ENCODE assay signal across 16 mouse cellular contexts in genomic region chr8:120442306-120443003, GRCm38 (mm10).
DNase-seq lines count a peak whose midpoint lies in the region; ATAC-seq and TF ChIP-seq lines count a peak whose summit lies in the region.
"Had no signal": no experiment of that assay in that cellular context is flagged by ENCODE, and none has a peak within 500 bp of the region (broad histone marks: within the 10 kb centered on the region; RNA-seq: fewer than 3 reads in every experiment).

No protein-coding gene starts in this region.

- TF ChIP-seq POLR2A in kidney, adult 2 months (IDR thresholded peaks at IDR 0.05; ENCODE audit: low read depth, low read length): no peak

- no peaks in the 10 kb centered on the region for H3K9me3 ChIP-seq in forebrain, embryonic 13.5 days (replicated peaks)
- no peaks in the 10 kb centered on the region for H3K9me3 ChIP-seq in forebrain, embryonic 15.5 days
- H3K9me3 ChIP-seq in kidney, embryonic 15.5 days (replicated peaks): no peaks in the 10 kb centered on the region
- H3K9me3 ChIP-seq: embryonic facial prominence, embryonic 15.5 days; forebrain, embryonic 12.5 days had no signal

- peak overlapping the region; percentile 35; the same call in 1 of the 2 replicates for H3K27ac ChIP-seq in forebrain, embryonic 13.5 days
- H3K27ac ChIP-seq in forebrain, embryonic 15.5 days (replicated peaks): no peak overlapping the region
- H3K27ac ChIP-seq in kidney, adult 2 months (ENCODE audit: insufficient read depth, low read depth, low read length): no peak overlapping the region
- no peak overlapping the region for H3K27ac ChIP-seq in kidney, embryonic 15.5 days
- H3K27ac ChIP-seq: embryonic facial prominence, embryonic 15.5 days; forebrain, embryonic 12.5 days; hindbrain, postnatal 0 days had no signal

- DNase-seq in kidney, adult 2 months: peak; percentile 61
- DNase-seq in brain, adult 2 months (ENCODE audit: low read depth, low spot score): peak; percentile 53
- DNase-seq in large intestine, adult 2 months (ENCODE audit: low read depth, low spot score): peak; percentile 60
- no peak for DNase-seq in adrenal gland, postnatal 14 days
- DNase-seq: cerebellum, adult 18-20 months; layer of hippocampus, adult 9-11 months; liver; thymus, postnatal 25 days had no signal

- 61% methylated on average over 4 of the region's 4 CpGs for WGBS in forebrain, embryonic 13.5 days
- WGBS in forebrain, embryonic 15.5 days: 57% methylated on average over 4 of the region's 4 CpGs
- WGBS in kidney, adult 2 months: 33% methylated on average over 4 of the region's 4 CpGs
- WGBS in kidney, embryonic 15.5 days: 45% methylated on average over 4 of the region's 4 CpGs
- WGBS in large intestine, adult 2 months: 25% methylated on average over 4 of the region's 4 CpGs

- TF ChIP-seq CTCF in kidney, adult 2 months (conservative IDR thresholded peaks at IDR 0.05; ENCODE audit: insufficient read depth, insufficient read length, low read depth, low read length): no peak

- H3K9ac ChIP-seq in forebrain, embryonic 13.5 days: no peak overlapping the region
- no peak overlapping the region for H3K9ac ChIP-seq in forebrain, embryonic 15.5 days (replicated peaks)
- H3K9ac ChIP-seq in kidney, embryonic 15.5 days: no peak overlapping the region
- H3K9ac ChIP-seq: embryonic facial prominence, embryonic 15.5 days; forebrain, embryonic 12.5 days had no signal

- no peak overlapping the region for H3K4me3 ChIP-seq in forebrain, embryonic 13.5 days
- no peak overlapping the region for H3K4me3 ChIP-seq in forebrain, embryonic 15.5 days
- H3K4me3 ChIP-seq in kidney, adult 2 months (ENCODE audit: insufficient read depth, low read depth, low read length): no peak overlapping the region
- H3K4me3 ChIP-seq in kidney, embryonic 15.5 days (replicated peaks): no peak overlapping the region
- H3K4me3 ChIP-seq: embryonic facial prominence, embryonic 15.5 days; forebrain, embryonic 12.5 days; myocyte had no signal

- H3K36me3 ChIP-seq in forebrain, embryonic 13.5 days (ENCODE audit: poor library complexity, severe bottlenecking): no peaks in the 10 kb centered on the region
- H3K36me3 ChIP-seq in forebrain, embryonic 15.5 days: no peaks in the 10 kb centered on the region
- H3K36me3 ChIP-seq in kidney, adult 2 months (ENCODE audit: control insufficient read depth, insufficient read depth, low read length): no peaks in the 10 kb centered on the region
- no peaks in the 10 kb centered on the region for H3K36me3 ChIP-seq in kidney, embryonic 15.5 days
- H3K36me3 ChIP-seq: embryonic facial prominence, embryonic 15.5 days; forebrain, embryonic 12.5 days had no signal

- peaks cover 58% of the 10 kb centered on the region for H3K4me1 ChIP-seq in forebrain, embryonic 13.5 days
- peaks cover 55% of the 10 kb centered on the region for H3K4me1 ChIP-seq in forebrain, embryonic 15.5 days
- peaks cover 5% of the 10 kb centered on the region; the same call in 1 of the 2 replicates for H3K4me1 ChIP-seq in kidney, adult 2 months (ENCODE audit: control insufficient read depth, insufficient read depth, low read length)
- peaks cover 71% of the 10 kb centered on the region for H3K4me1 ChIP-seq in kidney, embryonic 15.5 days

- ATAC-seq in forebrain, embryonic 13.5 days: no peak
- no peak for ATAC-seq in forebrain, embryonic 15.5 days (replicated peaks)
- ATAC-seq in kidney, embryonic 15.5 days (replicated peaks; ENCODE audit: low FRiP score): no peak
- no peak for ATAC-seq in megakaryocyte, adult 5-6 weeks (ENCODE audit: poor library complexity, severe bottlenecking)
- ATAC-seq: hindbrain, postnatal 0 days had no signal

- H3K27me3 ChIP-seq in forebrain, embryonic 13.5 days: no peaks in the 10 kb centered on the region
- no peaks in the 10 kb centered on the region for H3K27me3 ChIP-seq in forebrain, embryonic 15.5 days
- no peaks in the 10 kb centered on the region for H3K27me3 ChIP-seq in kidney, adult 2 months (replicated peaks; ENCODE audit: control insufficient read depth, insufficient read depth, low read length)
- H3K27me3 ChIP-seq in kidney, embryonic 15.5 days: peaks cover 12% of the 10 kb centered on the region; the same call in 1 of the 2 replicates
- H3K27me3 ChIP-seq: embryonic facial prominence, embryonic 15.5 days had no signal

- H3K4me2 ChIP-seq in forebrain, embryonic 13.5 days: no peak overlapping the region
- no peak overlapping the region for H3K4me2 ChIP-seq in forebrain, embryonic 15.5 days (replicated peaks)
- no peak overlapping the region for H3K4me2 ChIP-seq in kidney, embryonic 15.5 days
- H3K4me2 ChIP-seq: embryonic facial prominence, embryonic 15.5 days; forebrain, embryonic 12.5 days had no signal
